Mouse (Mus musculus) urinary bladder, adult 2 months (tissue): ENCODE results near the gene 9330182O14Rik. TPM values are rescaled to one million over a fixed set of nuclear protein-coding genes. Genes with fewer than 3 reads are reported as not detected.

Source experiments
- DNase-seq: peaks from one replicate; pipeline ENCODE4 v3.0.0; 2022; ENCODE audit warnings: low spot score
- polyA plus RNA-seq: library from polyadenylated mRNA; depleted of rRNA; stranded (reverse); fragments of >200 nt; gene quantifications from 2 replicates; pipeline ENCODE4 v1.2.3, GENCODE M21; 2012; rRNA removed

9330182O14Rik gene
- polyA plus RNA-seq, result not detected in 2 replicates

DNA sequence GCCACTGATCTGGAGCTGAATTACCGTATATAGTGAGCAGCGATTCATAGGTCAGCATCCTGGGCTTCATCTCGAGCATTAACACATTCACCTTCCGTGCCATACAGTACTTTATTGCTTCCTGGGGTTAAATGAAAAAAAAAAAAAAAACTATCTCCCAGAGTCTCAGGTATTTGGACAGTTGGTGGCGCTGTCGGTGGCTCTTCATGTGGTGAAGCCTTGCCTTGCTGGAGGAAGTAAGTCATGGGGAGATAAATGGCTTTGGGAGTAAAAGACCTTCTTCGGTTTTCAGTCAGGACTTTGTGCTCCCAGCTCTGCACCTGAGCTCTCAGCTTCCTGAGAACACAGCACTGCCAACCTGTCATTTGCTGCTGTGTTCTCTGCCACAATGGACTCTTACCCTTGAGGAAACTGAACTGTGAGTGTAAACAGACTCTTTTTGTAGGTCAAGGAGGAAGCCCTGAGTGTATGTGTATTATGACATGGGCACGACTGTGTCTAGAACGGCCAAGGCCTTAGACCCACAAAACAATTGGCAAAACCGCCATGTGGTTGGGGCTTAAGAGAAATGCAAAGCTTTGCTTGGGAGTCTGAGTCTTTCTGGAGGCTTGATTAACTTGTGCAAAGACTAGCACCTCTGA, at the start of gene 9330182O14Rik:
9330182O14Rik (plus strand) TSS at position 214 of the 641 bp plus-strand sequence.
- DNase-seq, result no peak

DNA sequence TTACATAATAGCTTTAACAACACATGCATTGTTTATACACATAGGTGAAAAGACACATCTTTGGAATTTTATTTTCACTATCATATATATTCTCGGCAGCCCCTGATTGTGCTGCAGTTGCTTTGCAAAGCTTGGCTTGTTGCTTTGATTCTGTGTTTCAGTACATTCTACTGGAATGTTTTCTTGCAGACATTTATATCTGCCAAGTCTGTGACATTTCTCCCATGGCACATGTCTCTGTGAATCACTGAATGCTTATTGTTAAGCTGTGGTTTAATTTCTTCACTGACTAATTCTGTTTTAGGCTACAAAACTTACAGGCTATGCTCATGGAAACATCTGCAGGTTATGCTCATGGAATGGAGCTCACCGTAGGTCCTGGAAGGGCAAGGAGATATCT, 30.9 kb upstream of the 9330182O14Rik start:
- no peak for DNase-seq

- no peak for DNase-seq
These were observed 28.5 kb upstream of the 9330182O14Rik start for GRCm38 (mm10) chr15:40105712-40106111.

DNA sequence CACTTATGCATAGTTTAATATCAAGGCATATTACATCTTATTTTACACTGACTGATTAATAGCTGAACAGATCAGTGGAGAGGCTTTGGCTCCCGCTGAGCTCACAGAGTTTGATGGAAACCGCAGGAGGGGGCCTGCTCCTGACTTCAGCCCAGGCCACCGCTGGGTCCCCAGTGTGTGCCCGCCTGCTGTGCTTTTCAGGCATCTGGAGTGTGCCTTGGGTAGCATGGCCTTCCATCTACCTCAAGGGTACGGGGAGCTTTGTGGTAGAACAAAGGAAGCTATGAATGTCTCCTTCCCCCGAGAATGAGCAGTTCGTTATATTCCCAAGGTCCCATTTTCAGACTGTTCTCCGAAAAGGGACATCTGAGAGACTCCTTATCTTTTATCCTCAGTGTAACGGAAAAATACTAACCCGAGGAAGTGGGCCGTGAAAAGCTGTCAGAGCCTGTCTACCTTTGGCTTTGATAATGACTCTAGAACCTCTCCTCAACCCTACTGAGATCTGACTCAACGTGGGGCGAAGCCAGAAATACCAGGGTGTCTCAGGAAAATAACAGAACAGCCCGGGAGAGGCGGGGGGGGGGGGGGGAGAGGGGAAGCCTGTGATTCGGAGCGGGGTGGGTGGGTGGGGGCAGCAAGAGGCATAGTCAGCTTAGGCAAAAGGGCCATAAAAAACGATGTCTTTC, 20.1 kb upstream of the 9330182O14Rik start:
- no peak for DNase-seq

DNA sequence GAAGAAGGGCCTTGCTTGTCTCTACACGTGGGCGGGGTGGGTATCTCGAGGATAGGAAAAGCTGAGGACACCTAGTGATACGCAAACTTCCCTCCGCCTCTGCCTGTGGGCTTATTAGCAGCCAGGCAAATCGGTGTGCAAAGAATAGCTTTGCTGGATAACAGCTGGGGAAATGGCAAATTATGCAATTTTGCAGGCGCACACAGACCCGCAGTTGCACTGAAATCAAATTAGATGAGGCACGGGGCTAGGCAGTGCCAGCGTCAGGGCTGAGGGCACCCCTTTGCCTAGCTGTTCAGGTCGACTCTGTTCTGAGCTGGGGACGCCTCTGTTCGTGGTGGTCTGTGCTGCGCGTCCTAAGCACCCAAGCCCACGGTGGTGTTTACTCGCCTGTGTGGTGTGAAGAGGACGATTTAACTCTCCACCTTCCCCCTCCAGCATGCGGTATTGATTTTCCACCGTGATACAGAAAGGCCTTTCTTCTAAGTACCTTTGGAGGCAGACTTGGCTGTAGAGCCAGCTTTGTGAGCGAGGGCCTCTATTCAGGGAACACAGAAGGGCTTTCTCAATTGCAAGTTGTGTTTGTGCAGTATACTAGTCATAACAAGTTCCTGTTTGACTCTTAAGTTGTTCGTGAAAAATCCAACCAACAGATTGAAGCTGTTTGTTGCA, 19.4 kb upstream of the 9330182O14Rik start:
- no peak for DNase-seq

DNA sequence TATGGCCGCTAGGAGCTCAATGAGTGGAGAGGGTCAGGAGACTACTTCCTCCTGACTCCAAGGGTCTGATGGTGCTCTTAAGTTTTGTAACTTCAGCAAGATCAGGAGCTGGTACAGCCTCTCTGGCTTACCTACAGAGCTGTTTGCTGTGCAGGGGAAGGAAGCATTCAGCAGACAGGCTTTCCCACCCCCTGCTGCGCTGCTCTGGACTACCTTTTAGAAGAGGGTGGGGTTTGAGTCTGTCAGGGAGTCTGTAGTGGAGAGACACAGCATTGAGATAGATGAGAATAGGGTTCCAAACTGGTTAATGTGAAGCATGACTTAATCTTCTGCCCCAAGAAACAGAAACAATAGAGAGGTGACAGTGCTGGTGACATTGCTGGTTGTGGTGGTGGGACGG, 17.8 kb upstream of the 9330182O14Rik start:
- no peak for DNase-seq

- DNase-seq, result no peak
These were observed 9.8 kb upstream of the 9330182O14Rik start for GRCm38 (mm10) chr15:40124211-40124953.

DNA sequence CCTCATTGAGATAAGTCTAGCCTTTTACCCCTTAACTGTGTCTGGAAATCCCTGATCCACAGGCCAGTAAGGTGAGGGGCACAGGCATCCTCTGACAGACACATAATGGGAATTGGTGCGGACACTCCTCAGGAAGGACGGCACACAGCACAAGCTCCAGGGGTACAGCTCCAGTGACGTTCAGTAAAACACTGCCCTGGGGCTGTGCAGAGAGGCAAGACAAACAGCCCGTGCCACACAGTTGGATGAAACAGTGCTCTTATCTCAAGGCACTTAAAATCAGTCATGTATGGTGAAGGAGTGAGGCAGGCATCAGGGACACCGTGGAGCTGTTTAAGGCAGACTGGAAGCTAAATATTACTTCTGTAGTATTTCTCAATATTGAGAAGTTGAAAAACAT, 4.7 kb upstream of the 9330182O14Rik start:
- DNase-seq, result no peak

DNA sequence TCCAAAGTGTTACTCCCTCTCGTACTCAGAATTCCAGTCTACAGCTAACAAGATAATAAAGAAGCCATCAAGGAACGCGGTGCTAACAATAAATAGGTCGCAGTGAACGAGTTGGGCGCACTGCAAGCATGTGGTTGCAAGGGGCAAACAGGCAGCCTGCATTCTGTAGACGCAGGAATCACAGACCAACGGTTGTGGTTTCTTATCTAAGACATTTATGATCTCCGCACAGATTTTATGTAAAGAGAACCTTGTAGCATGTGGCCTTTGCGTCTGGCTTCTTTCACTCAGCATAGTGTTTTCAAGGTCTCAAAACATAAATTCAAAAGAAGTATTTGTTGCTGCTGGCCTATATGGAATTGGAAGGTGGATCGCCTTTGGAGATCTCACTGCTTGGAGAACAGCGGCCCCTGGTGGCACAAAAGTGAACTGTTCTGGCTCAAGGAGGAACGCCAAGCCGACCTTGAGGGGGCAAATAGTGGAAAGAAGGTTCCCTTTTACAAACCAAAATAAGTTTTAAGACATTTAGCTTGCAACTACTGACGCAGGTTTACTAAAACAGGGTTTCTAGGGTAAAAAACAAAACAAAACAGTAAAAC, 3.2 kb upstream of the 9330182O14Rik start:
- DNase-seq, result peak; percentile 64

DNA sequence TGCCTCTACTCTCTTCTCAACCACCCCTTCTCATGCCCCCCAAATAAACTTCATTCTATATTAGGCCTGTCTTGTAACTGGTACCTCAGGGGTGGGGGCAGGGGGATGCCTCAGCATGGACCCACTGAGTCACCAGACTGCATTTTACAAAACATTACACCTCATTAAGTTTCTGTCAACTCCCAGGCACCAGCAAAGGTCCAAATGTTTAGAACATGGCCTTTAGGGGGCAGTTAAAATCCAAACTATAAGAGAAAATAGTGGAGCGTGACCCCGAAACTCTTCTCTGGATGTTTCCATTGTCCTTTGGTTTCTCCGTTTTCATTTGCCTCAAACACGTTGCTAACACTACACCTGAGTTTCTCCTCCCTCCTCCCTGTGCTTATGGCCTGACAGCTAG, 1.8 kb upstream of the 9330182O14Rik start:
- DNase-seq, result no peak

- no peak for DNase-seq
These were observed 10.1 kb downstream of the 9330182O14Rik start for GRCm38 (mm10) chr15:40144221-40144620.

DNA sequence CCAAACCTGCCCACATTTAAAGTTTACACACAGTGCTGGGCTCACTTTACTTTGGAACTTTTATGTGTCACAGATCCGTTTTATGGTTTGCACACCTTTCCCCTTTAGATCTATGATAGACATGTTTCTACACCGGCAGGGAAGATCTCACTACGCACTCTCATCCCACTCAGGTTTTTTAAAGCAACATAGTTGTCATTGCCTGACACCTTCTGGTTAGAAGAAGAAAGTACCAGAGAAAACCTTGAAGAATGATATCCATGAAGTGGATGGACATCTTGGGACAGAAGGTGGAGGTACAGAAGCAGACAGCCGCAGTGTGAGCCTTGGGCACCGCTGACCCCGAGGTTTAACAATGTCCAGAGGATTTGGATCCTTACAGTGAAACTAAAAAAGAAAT, 23.5 kb downstream of the 9330182O14Rik start:
- DNase-seq, result no peak

DNA sequence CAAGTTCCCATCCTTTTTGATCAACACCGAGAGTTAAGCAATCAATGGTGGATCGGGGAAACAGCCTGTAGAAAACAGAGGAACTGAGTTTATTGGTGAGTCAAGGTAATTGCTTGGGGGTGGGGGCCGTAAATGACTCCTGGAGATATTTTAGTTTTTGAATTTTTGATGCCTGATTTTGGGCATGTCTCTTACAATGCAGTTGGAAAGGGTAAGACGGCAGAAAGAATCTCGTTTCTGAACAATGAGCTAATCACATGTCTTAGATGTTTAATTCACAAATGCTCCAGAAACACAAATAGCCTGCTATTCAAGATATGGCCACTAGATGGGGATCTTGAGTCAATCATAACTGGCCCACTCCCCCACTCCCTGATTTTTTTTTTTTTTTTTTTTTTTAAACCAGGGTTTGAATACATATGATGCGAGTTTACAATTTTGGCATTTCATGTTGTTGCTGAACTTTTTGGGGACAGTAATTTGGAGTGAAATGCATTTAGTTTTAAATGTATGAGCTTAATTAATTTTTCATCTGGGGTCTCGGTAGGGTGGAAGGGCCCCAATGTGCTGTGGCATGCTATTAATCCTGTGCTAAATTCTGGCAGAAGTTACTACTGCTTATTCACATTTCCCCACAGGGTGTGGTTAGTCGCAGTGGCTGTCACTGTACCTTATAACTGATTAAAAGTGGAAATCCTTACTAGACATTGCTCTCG, 32.6 kb downstream of the 9330182O14Rik start:
- no peak for DNase-seq

DNA sequence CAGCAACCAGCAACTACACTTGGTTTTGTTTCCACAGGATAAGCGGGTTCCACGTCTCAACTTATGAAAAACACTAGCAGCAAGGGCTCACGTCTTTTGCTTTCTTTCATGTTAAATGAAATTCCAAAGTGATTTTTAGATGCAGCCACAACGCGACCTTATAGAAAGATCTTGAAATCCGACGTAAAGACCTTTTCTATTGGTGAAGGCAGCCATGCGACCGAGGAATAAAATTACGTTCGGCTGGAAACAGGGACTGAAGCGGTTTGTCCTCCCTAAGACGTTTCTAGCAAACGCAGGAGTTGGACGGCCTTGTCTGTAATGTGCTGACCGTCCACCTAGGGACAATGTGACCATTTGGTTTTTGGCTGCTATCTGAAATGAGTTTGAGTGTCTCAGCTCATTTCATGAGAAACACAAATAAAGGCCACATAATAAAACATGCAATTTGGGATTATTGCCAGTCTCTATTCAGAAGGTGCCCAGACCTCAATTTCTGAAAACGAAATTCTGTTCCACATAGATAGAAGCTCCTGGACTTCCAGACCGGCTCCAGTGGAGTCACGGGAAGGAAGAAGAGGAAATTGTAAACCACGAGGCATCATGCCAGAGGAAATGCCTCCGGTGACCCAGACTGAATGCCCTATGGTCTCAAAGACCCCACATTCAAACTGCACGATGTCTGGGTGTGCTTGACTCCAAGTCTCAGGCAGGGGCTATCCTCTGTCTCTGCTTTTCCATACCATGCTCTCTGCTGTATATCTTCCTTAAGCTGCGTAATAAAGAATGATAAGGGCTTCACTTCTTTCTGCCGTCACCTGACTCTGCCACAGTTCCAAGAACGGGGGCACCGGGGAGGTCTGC, 33.3 kb downstream of the 9330182O14Rik start:
- no peak for DNase-seq

DNA sequence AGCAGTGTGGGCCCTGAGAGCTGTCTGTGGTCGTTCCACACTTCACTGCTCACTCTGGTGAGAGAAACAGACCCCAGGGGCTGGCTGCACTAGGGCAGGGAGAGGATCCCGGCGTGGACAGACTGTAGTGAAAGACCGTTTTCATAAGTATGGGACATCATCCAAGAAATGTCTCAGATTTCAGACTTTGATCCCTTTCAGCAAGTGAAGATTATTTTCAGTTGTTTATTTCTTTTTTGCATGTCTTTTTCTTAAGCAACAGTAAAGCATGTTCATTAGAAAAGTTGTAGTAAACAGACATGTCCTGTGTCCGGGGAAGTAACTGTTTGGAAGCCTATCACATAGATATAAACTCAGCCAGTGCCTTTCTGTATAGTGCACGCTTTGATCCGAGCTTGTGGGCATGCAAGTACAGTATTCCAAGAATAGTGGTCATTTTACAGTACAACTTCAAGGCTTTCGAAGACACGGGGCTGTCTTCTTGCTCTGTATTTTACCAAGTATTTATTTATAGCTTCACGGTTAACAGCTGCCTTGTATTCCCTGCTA, 34.0 kb downstream of the 9330182O14Rik start:
- DNase-seq, result no peak

DNA sequence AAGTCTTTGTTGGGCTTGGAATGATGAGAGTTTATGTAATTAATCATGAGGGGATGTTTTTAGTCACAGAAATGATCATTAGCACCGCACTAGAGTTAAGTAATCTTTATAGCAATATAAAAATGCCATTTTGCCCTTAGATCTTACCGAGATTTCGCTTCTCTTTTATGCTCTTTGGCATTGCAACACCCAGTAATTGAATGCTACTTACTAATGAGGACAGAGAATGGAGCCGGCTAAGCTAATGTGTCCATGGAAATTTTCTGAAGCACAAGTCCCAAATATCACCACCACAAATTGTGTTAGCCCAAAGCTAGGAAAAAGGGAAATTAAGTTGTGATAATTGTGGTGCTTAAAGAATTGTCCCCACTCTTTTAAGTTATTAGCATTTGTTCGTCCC, 34.9 kb downstream of the 9330182O14Rik start:
- DNase-seq, result no peak

- no peak for DNase-seq
These were observed 35.5 kb downstream of the 9330182O14Rik start for GRCm38 (mm10) chr15:40169705-40170104.

GRCm38 (mm10) chr15:40179423-40179822, 45.3 kb downstream of the 9330182O14Rik start:
- DNase-seq, result no peak

GRCm38 (mm10) chr15:40187017-40187416, 52.9 kb downstream of the 9330182O14Rik start:
- no peak for DNase-seq
